Mouse (Mus musculus): ENCODE measurements around the gene Parp4. TPM values are rescaled to one million over a fixed set of nuclear protein-coding genes. Genes with fewer than 3 reads are reported as not detected.

The Parp4 gene
- polyA plus RNA-seq (2012): 0.01 TPM in 2 replicates

GRCm38 (mm10) chr14:56575416-56575815 lies at the start of gene Parp4, which contains the start of gene Cenpj:
Gene Parp4 (plus strand): TSS chr14:56575619.
Gene Cenpj (minus strand): TSS chr14:56575425.
- Histone ChIP-seq H3K9me3 (ENCODE audit: control insufficient read depth, low read length) (no peaks in the 10 kb centered on the region), H3K4me1 (ENCODE audit: control insufficient read depth) (peaks cover 41% of the 10 kb centered on the region), H3K4me3 (replicated peaks) (peak within 1 kb of the TSS; percentile 76), H3K27me3 (ENCODE audit: control insufficient read depth) (no peaks in the 10 kb centered on the region), H3K36me3 (ENCODE audit: control insufficient read depth) (no peaks in the 10 kb centered on the region; the same call in 1 of the 2 replicates)
- no peak for TF ChIP-seq GATA1 (IDR thresholded peaks at IDR 0.05; ENCODE audit: low read length)
- TF ChIP-seq TAL1 (IDR thresholded peaks at IDR 0.05; ENCODE audit: low read length): no peak

- Histone ChIP-seq H3K27me3 (ENCODE audit: control insufficient read depth) (no peaks in the 10 kb centered on the region), H3K4me1 (ENCODE audit: control insufficient read depth) (no peaks in the 10 kb centered on the region), H3K36me3 (ENCODE audit: control insufficient read depth) (peaks cover 64% of the 10 kb centered on the region), H3K4me3 (replicated peaks) (no peak overlapping the region), H3K9me3 (ENCODE audit: control insufficient read depth, low read length) (no peaks in the 10 kb centered on the region)
- TF ChIP-seq TAL1 (IDR thresholded peaks at IDR 0.05; ENCODE audit: low read length): no peak
- no peak for TF ChIP-seq GATA1 (IDR thresholded peaks at IDR 0.05; ENCODE audit: low read length)
These were observed 44.6 kb upstream of the Parp4 start for GRCm38 (mm10) chr14:56530788-56531187.

- H3K4me1 ChIP-seq (ENCODE audit: control insufficient read depth): no peaks in the 10 kb centered on the region
- no peaks in the 10 kb centered on the region for H3K9me3 ChIP-seq (ENCODE audit: control insufficient read depth, low read length)
- TF ChIP-seq TAL1 (IDR thresholded peaks at IDR 0.05; ENCODE audit: low read length): no peak
- no peak for TF ChIP-seq GATA1 (IDR thresholded peaks at IDR 0.05; ENCODE audit: low read length)
- no peaks in the 10 kb centered on the region for H3K27me3 ChIP-seq (ENCODE audit: control insufficient read depth)
- no peak overlapping the region for H3K4me3 ChIP-seq (replicated peaks)
- H3K36me3 ChIP-seq (ENCODE audit: control insufficient read depth): peaks cover 39% of the 10 kb centered on the region
These were observed 30.5 kb upstream of the Parp4 start for GRCm38 (mm10) chr14:56544946-56545345.

GRCm38 (mm10) chr14:56545491-56545890 lies 29.9 kb upstream of the Parp4 start:
- no peak for TF ChIP-seq TAL1 (IDR thresholded peaks at IDR 0.05; ENCODE audit: low read length)
- no peak for TF ChIP-seq GATA1 (IDR thresholded peaks at IDR 0.05; ENCODE audit: low read length)
- Histone ChIP-seq H3K4me3 (replicated peaks) (no peak overlapping the region), H3K9me3 (ENCODE audit: control insufficient read depth, low read length) (no peaks in the 10 kb centered on the region), H3K4me1 (ENCODE audit: control insufficient read depth) (no peaks in the 10 kb centered on the region), H3K36me3 (ENCODE audit: control insufficient read depth) (peaks cover 42% of the 10 kb centered on the region), H3K27me3 (ENCODE audit: control insufficient read depth) (no peaks in the 10 kb centered on the region)

GRCm38 (mm10) chr14:56550960-56551359 lies 24.5 kb upstream of the Parp4 start:
- H3K36me3 ChIP-seq (ENCODE audit: control insufficient read depth): peaks cover 65% of the 10 kb centered on the region
- TF ChIP-seq GATA1 (IDR thresholded peaks at IDR 0.05; ENCODE audit: low read length): no peak
- no peak for TF ChIP-seq TAL1 (IDR thresholded peaks at IDR 0.05; ENCODE audit: low read length)

GRCm38 (mm10) chr14:56552924-56553323 lies 22.5 kb upstream of the Parp4 start:
- Histone ChIP-seq H3K4me1 (ENCODE audit: control insufficient read depth) (no peaks in the 10 kb centered on the region), H3K27me3 (ENCODE audit: control insufficient read depth) (no peaks in the 10 kb centered on the region), H3K9me3 (ENCODE audit: control insufficient read depth, low read length) (no peaks in the 10 kb centered on the region), H3K4me3 (replicated peaks) (no peak overlapping the region), H3K36me3 (ENCODE audit: control insufficient read depth) (peaks cover 70% of the 10 kb centered on the region)
- TF ChIP-seq TAL1 (IDR thresholded peaks at IDR 0.05; ENCODE audit: low read length) (no peak), GATA1 (IDR thresholded peaks at IDR 0.05; ENCODE audit: low read length) (no peak)

More at GRCm38 (mm10) chr14:56550960-56551359, 24.5 kb upstream of the Parp4 start:
- no peaks in the 10 kb centered on the region for H3K9me3 ChIP-seq (ENCODE audit: control insufficient read depth, low read length)
- no peak overlapping the region for H3K4me3 ChIP-seq (replicated peaks)
- H3K27me3 ChIP-seq (ENCODE audit: control insufficient read depth): no peaks in the 10 kb centered on the region
- H3K4me1 ChIP-seq (ENCODE audit: control insufficient read depth): no peaks in the 10 kb centered on the region

GRCm38 (mm10) chr14:56553331-56553730 lies 22.1 kb upstream of the Parp4 start:
- no peaks in the 10 kb centered on the region for H3K27me3 ChIP-seq (ENCODE audit: control insufficient read depth)
- peaks cover 70% of the 10 kb centered on the region for H3K36me3 ChIP-seq (ENCODE audit: control insufficient read depth)
- H3K9me3 ChIP-seq (ENCODE audit: control insufficient read depth, low read length): no peaks in the 10 kb centered on the region
- H3K4me3 ChIP-seq (replicated peaks): no peak overlapping the region
- no peak for TF ChIP-seq TAL1 (IDR thresholded peaks at IDR 0.05; ENCODE audit: low read length)
- TF ChIP-seq GATA1 (IDR thresholded peaks at IDR 0.05; ENCODE audit: low read length): no peak
- H3K4me1 ChIP-seq (ENCODE audit: control insufficient read depth): no peaks in the 10 kb centered on the region

- no peaks in the 10 kb centered on the region for H3K9me3 ChIP-seq (ENCODE audit: control insufficient read depth, low read length)
- H3K4me1 ChIP-seq (ENCODE audit: control insufficient read depth): no peaks in the 10 kb centered on the region
- H3K27me3 ChIP-seq (ENCODE audit: control insufficient read depth): no peaks in the 10 kb centered on the region
- H3K4me3 ChIP-seq (replicated peaks): no peak overlapping the region
- no peak for TF ChIP-seq GATA1 (IDR thresholded peaks at IDR 0.05; ENCODE audit: low read length)
- no peak for TF ChIP-seq TAL1 (IDR thresholded peaks at IDR 0.05; ENCODE audit: low read length)
- H3K36me3 ChIP-seq (ENCODE audit: control insufficient read depth): peaks cover 69% of the 10 kb centered on the region
These were observed 20.7 kb upstream of the Parp4 start for GRCm38 (mm10) chr14:56554716-56555115.

GRCm38 (mm10) chr14:56559134-56559533 lies 16.3 kb upstream of the Parp4 start:
- TF ChIP-seq GATA1 (IDR thresholded peaks at IDR 0.05; ENCODE audit: low read length) (no peak), TAL1 (IDR thresholded peaks at IDR 0.05; ENCODE audit: low read length) (no peak)
- Histone ChIP-seq H3K4me1 (ENCODE audit: control insufficient read depth) (no peaks in the 10 kb centered on the region), H3K36me3 (ENCODE audit: control insufficient read depth) (peaks cover 61% of the 10 kb centered on the region), H3K9me3 (ENCODE audit: control insufficient read depth, low read length) (no peaks in the 10 kb centered on the region), H3K4me3 (replicated peaks) (no peak overlapping the region), H3K27me3 (ENCODE audit: control insufficient read depth) (no peaks in the 10 kb centered on the region)

- no peak overlapping the region for H3K4me3 ChIP-seq (replicated peaks)
- peaks cover 28% of the 10 kb centered on the region for H3K4me1 ChIP-seq (ENCODE audit: control insufficient read depth)
- H3K9me3 ChIP-seq (ENCODE audit: control insufficient read depth, low read length): no peaks in the 10 kb centered on the region
- H3K27me3 ChIP-seq (ENCODE audit: control insufficient read depth): no peaks in the 10 kb centered on the region
- TF ChIP-seq TAL1 (IDR thresholded peaks at IDR 0.05; ENCODE audit: low read length) (no peak), GATA1 (IDR thresholded peaks at IDR 0.05; ENCODE audit: low read length) (no peak)
- H3K36me3 ChIP-seq (ENCODE audit: control insufficient read depth): peaks cover 32% of the 10 kb centered on the region
These were observed 7.9 kb upstream of the Parp4 start for GRCm38 (mm10) chr14:56567476-56567875.
